Mouse (Mus musculus) stomach, postnatal 0 days (tissue): Measurements from ENCODE around the gene Pf4. TPM values are rescaled to one million over a fixed set of nuclear protein-coding genes. Genes with fewer than 3 reads are reported as not detected.

Source experiments
- ATAC-seq: fragments of 200-750 bp; cut with Nextera tagmentation; 2 replicates; pipeline ENCODE4 v1.8.0; 2017; ENCODE audit not compliant: low FRiP score, low TSS enrichment
- DNase-seq: peaks from one replicate; pipeline ENCODE4 v3.0.0-alpha.2; 2016; ENCODE audit warnings: low spot score
- H3K27ac ChIP-seq: fragments of 300-500 bp; sonication (generic); replicated peaks from 2 replicates; pipeline ENCODE4 v1.5.1; 2014; ENCODE audit warnings: mild to moderate bottlenecking, control low read depth
- H3K27me3 ChIP-seq: fragments of 300-500 bp; sonication (generic); 2 replicates; pipeline ENCODE4 v1.6.1; 2014; ENCODE audit warnings: low read length; ENCODE audit not compliant: control insufficient read depth, insufficient read depth
- H3K36me3 ChIP-seq: fragments of 300-500 bp; sonication (generic); 2 replicates; pipeline ENCODE4 v1.6.1; 2014; ENCODE audit warnings: low read length, mixed read lengths; ENCODE audit not compliant: control insufficient read depth, insufficient read depth
- H3K4me1 ChIP-seq: fragments of 300-500 bp; sonication (generic); replicated peaks from 2 replicates; pipeline ENCODE4 v1.6.1; 2014; ENCODE audit warnings: antibody characterized with exemption; ENCODE audit not compliant: control insufficient read depth, insufficient read depth
- H3K4me2 ChIP-seq: fragments of 300-500 bp; sonication (generic); replicated peaks from 2 replicates; pipeline ENCODE4 v1.6.1; 2014; ENCODE audit warnings: low read depth, mild to moderate bottlenecking, control low read depth, moderate library complexity
- H3K4me3 ChIP-seq: fragments of 300-500 bp; sonication (generic); 2 replicates; pipeline ENCODE4 v1.5.1; 2014; ENCODE audit warnings: low read depth, low read length, control low read depth
- H3K9ac ChIP-seq: fragments of 300-500 bp; sonication (generic); 2 replicates; pipeline ENCODE4 v1.6.1; 2014; ENCODE audit warnings: mild to moderate bottlenecking, low read length, control low read depth, mixed read lengths
- H3K9me3 ChIP-seq: fragments of 300-500 bp; sonication (generic); 2 replicates; pipeline ENCODE4 v1.6.1; 2016; ENCODE audit warnings: low read length; ENCODE audit not compliant: control insufficient read depth
- CTCF ChIP-seq: IDR thresholded peaks from 2 replicates; pipeline ENCODE4 v1.5.1; 2016; ENCODE audit warnings: antibody characterized with exemption, low read depth, mild to moderate bottlenecking, moderate library complexity
- EP300 ChIP-seq: optimal IDR thresholded peaks from 2 replicates; pipeline ENCODE3; 2016; ENCODE audit warnings: antibody characterized with exemption
- WGBS: fragments of 180-500 bp; shearing (Covaris S2); extraction: QIAGEN DNeasy Blood & Tissue Kit; methylation state at CpG from one replicate; pipeline ENCODE4 v1.1.7; 2014; 5-methylcytosine and 5-hydroxymethylcytosine counted together
- polyA plus RNA-seq: library from polyadenylated mRNA; unstranded; fragments of >200 nt; fragmentation: Nextera tagmentation; extraction: Ambion mirVana; gene quantifications from 2 replicates; pipeline ENCODE4 v1.2.1, GENCODE M21; 2015

The Pf4 gene
- 159 and 216 TPM in 2 replicates for polyA plus RNA-seq

- DNase-seq (no peak), ATAC-seq (no peak)
- Histone ChIP-seq H3K27me3 (no peaks in the 10 kb centered on the region), H3K9ac (no peak within 1 kb of the TSS), H3K27ac (no peak within 1 kb of the TSS), H3K4me3 (no peak within 1 kb of the TSS), H3K36me3 (no peaks in the 10 kb centered on the region), H3K4me1 (no peaks in the 10 kb centered on the region), H3K9me3 (no peaks in the 10 kb centered on the region), H3K4me2 (no peak within 1 kb of the TSS)
- 72% methylated on average over 16 of the region's 16 CpGs for WGBS
- TF ChIP-seq EP300 (no peak), CTCF (no peak)
These were observed at the start of gene Pf4 for GRCm38 (mm10) chr5:90771880-90772653. Pf4 (plus strand) TSS chr5:90772435.

DNA sequence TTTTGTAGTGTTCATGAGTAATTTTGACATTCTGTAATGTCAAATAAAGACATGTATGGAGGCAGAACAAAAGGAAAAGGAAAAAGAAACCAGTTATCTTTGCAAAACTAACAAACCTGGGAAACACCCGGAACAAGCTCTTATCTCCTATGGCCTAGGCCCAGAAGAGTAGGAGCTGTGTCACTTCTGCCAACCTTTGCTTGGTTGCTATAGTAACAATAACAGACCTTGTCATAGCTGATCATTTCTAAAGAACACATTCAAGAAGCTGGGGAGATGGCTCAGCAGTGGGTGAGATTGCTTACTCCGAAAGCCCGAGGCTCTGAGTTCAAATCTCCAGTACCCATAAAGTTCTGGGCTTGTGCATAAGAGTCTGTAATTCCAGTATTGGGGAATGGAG, 49.6 kb upstream of the Pf4 start:
- 82% methylated on average over 3 of the region's 3 CpGs for WGBS
- H3K27me3 ChIP-seq: no peaks in the 10 kb centered on the region
- DNase-seq (no peak), ATAC-seq (peak; percentile 80)
- H3K27ac ChIP-seq: no peak overlapping the region
- H3K36me3 ChIP-seq: no peaks in the 10 kb centered on the region
- no peak overlapping the region for H3K4me3 ChIP-seq
- H3K9ac ChIP-seq: no peak overlapping the region
- TF ChIP-seq EP300: no peak
- TF ChIP-seq CTCF: no peak
- H3K4me2 ChIP-seq: no peak overlapping the region
- no peaks in the 10 kb centered on the region for H3K9me3 ChIP-seq
- no peaks in the 10 kb centered on the region for H3K4me1 ChIP-seq

DNA sequence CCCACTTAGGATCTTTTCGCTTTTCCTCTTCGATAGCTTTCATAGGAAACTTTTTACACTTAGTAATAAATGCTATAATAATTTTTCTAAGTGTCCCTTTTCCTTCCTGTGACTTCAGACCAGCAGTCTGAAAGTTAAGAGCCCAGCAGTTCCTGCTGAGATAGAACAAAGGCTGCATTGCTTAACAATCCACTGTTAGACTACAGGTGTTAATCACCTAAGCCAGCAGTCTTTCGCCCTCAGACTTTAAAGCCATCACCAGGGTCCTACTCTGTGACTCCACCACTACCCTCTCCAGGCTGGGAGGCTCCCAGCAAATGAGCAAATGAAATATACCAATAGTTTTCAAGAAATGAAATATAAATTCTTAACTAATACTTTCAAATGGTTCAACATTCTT, 44.0 kb upstream of the Pf4 start:
- Histone ChIP-seq H3K4me1 (no peaks in the 10 kb centered on the region), H3K36me3 (no peaks in the 10 kb centered on the region), H3K4me3 (no peak overlapping the region), H3K9me3 (no peaks in the 10 kb centered on the region), H3K9ac (no peak overlapping the region), H3K4me2 (no peak overlapping the region), H3K27me3 (no peaks in the 10 kb centered on the region), H3K27ac (no peak overlapping the region)
- TF ChIP-seq EP300 (no peak), CTCF (no peak)
- ATAC-seq (no peak), DNase-seq (no peak)
- WGBS: 52% methylated on average over 3 of the region's 3 CpGs

GRCm38 (mm10) chr5:90731480-90731879, 40.8 kb upstream of the Pf4 start:
- no peak overlapping the region for H3K9ac ChIP-seq
- WGBS: 52% methylated on average over 4 of the region's 4 CpGs
- ATAC-seq (no peak), DNase-seq (no peak)
- H3K4me1 ChIP-seq: no peaks in the 10 kb centered on the region
- no peaks in the 10 kb centered on the region for H3K27me3 ChIP-seq
- H3K9me3 ChIP-seq: no peaks in the 10 kb centered on the region
- no peak overlapping the region for H3K27ac ChIP-seq
- H3K4me3 ChIP-seq: no peak overlapping the region
- no peak overlapping the region for H3K4me2 ChIP-seq
- no peak for TF ChIP-seq EP300
- no peak for TF ChIP-seq CTCF
- no peaks in the 10 kb centered on the region for H3K36me3 ChIP-seq

DNA sequence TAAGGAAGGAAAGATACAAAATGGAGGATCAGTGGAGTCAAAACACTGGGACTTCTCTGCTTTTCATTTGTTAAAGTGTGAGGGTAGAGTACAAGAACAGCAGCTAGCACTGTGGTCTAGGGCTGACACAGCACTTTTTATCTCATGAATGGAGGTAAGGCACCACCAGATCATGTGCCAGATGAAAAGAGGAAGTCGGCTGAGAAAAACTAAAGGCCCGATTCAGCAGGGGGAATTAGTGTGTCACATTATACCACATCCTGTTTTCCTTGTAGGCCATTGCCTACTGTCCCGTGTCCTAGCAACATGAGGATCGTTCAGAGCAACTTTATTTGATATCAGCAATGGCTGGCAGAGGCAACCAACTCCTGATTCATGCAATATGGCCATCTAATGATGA, 30.2 kb upstream of the Pf4 start:
- Histone ChIP-seq H3K27ac (no peak overlapping the region), H3K4me3 (no peak overlapping the region), H3K27me3 (no peaks in the 10 kb centered on the region), H3K36me3 (no peaks in the 10 kb centered on the region), H3K9me3 (no peaks in the 10 kb centered on the region), H3K9ac (no peak overlapping the region), H3K4me2 (no peak overlapping the region), H3K4me1 (no peaks in the 10 kb centered on the region)
- TF ChIP-seq CTCF (no peak), EP300 (no peak)
- no peak for ATAC-seq
- 60% methylated on average over 4 of the region's 4 CpGs for WGBS
- no peak for DNase-seq

- no peaks in the 10 kb centered on the region; the same call in 1 of the 2 replicates for H3K4me1 ChIP-seq
- H3K9ac ChIP-seq: no peak overlapping the region
- no peak overlapping the region for H3K4me2 ChIP-seq
- no peaks in the 10 kb centered on the region; the same call in 1 of the 2 replicates for H3K27me3 ChIP-seq
- H3K4me3 ChIP-seq: no peak overlapping the region
- DNase-seq (no peak), ATAC-seq (no peak)
- no peaks in the 10 kb centered on the region for H3K9me3 ChIP-seq
- TF ChIP-seq EP300 (no peak), CTCF (no peak)
- no peak overlapping the region for H3K27ac ChIP-seq
- H3K36me3 ChIP-seq: no peaks in the 10 kb centered on the region
- 74% methylated on average over 1 of the region's 1 CpGs for WGBS
These were observed 18.3 kb upstream of the Pf4 start for GRCm38 (mm10) chr5:90753934-90754333.
